Mouse (Mus musculus) frontal cortex, postnatal 10 days (tissue): ENCODE results near the gene Wdr86.
A peak's percentile ranks its signal among the peaks of the same experiment; 100 is the strongest.
"Not testable (repeated sequence)": the region's sequence is repeated elsewhere in the genome, so short reads cannot be mapped to it uniquely, and the experiment has no call there.

Experiments used
- DNase-seq, 2 experiments: peaks; one replicate each; pipeline ENCODE4 v3.0.0; 2022; ENCODE audit warnings: low spot score in 2 of 2, mixed read lengths in 1 of 2

Wdr86 gene

GRCm38 (mm10) chr5:24730488-24730871 is at the start of gene Wdr86:
Gene Wdr86 (minus strand): TSS chr5:24730727.
- no peak for DNase-seq

GRCm38 (mm10) chr5:24779881-24780512 is 49.5 kb upstream of the Wdr86 start:
- DNase-seq = no peak

GRCm38 (mm10) chr5:24779321-24779720 is 48.8 kb upstream of the Wdr86 start:
- no peak for DNase-seq

- no peak for DNase-seq
Observed at GRCm38 (mm10) chr5:24778843-24779140, 48.3 kb upstream of the Wdr86 start.

GRCm38 (mm10) chr5:24778082-24778842 is 47.7 kb upstream of the Wdr86 start:
- no peak for DNase-seq

- no peak for DNase-seq
Observed at GRCm38 (mm10) chr5:24776681-24777080, 46.2 kb upstream of the Wdr86 start.

- DNase-seq = not testable (repeated sequence)
Observed at GRCm38 (mm10) chr5:24774549-24774948, 44.0 kb upstream of the Wdr86 start.

- no peak for DNase-seq
Observed at GRCm38 (mm10) chr5:24757816-24758215, 27.3 kb upstream of the Wdr86 start, which contains the start of gene Crygn. Gene Crygn (minus strand): TSS chr5:24758008.

GRCm38 (mm10) chr5:24756931-24757330 is 26.4 kb upstream of the Wdr86 start:
- no peak for DNase-seq

GRCm38 (mm10) chr5:24752175-24752498 is 21.6 kb upstream of the Wdr86 start:
- no peak for DNase-seq

GRCm38 (mm10) chr5:24751305-24752174 is 21.0 kb upstream of the Wdr86 start:
- peak in 1 of 2 experiments; percentile 45 for DNase-seq

- DNase-seq = peak; percentile 77 to 83
Observed at GRCm38 (mm10) chr5:24750321-24751304, 20.1 kb upstream of the Wdr86 start.

- no peak for DNase-seq
Observed at GRCm38 (mm10) chr5:24749731-24750130, 19.2 kb upstream of the Wdr86 start.

- no peak for DNase-seq
Observed at GRCm38 (mm10) chr5:24747533-24747932, 17.0 kb upstream of the Wdr86 start.

- DNase-seq = no peak
Observed at GRCm38 (mm10) chr5:24743956-24744355, 13.4 kb upstream of the Wdr86 start.

- DNase-seq = no peak
Observed at GRCm38 (mm10) chr5:24741172-24741885, 10.8 kb upstream of the Wdr86 start.

GRCm38 (mm10) chr5:24739141-24739753 is 8.7 kb upstream of the Wdr86 start:
- peak; percentile 43 to 50 for DNase-seq

- DNase-seq = no peak
Observed at GRCm38 (mm10) chr5:24738517-24738916, 8.0 kb upstream of the Wdr86 start.

GRCm38 (mm10) chr5:24737595-24737994 is 7.1 kb upstream of the Wdr86 start:
- DNase-seq = no peak

GRCm38 (mm10) chr5:24733771-24734426 is 3.4 kb upstream of the Wdr86 start:
- no peak for DNase-seq
